Mouse (Mus musculus) cerebellum, postnatal 14 days (tissue): ENCODE data around the gene Vrk3.
"Not testable (repeated sequence)": the region's sequence is repeated elsewhere in the genome, so short reads cannot be mapped to it uniquely, and the experiment has no call there.

Experiments used
- DNase-seq, 2 experiments: peaks; one replicate each; pipeline ENCODE4 v3.0.0; 2021; ENCODE audit warnings: mixed read lengths in 2 of 2

The Vrk3 gene

GRCm38 (mm10) chr7:44748101-44749044, at the start of gene Vrk3:
Vrk3 (plus strand) TSS chr7:44748413.
- DNase-seq = peak; percentile 95

- peak; percentile 68 to 69 for DNase-seq
Measured at GRCm38 (mm10) chr7:44701921-44702320, 46.3 kb upstream of the Vrk3 start.

DNA sequence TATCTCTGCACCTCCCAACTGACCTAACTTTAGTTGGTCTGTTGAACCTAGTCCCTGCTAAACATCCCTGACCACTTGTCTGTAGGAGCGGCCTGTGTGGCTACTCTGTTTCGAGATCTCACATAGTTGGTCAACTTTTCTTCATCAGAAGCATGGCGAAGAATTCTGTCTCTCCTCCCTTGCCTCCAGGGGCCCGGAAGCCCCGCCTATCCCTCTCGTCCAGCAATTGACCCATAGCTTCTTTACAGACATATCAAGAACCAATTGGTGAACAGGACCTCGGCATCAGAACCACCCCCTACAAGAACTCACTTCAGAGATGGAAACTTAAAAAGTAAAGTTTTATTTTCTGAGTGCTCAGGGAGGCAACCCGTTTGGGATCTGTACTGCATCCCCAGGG, 45.2 kb upstream of the Vrk3 start:
- DNase-seq = no peak

DNA sequence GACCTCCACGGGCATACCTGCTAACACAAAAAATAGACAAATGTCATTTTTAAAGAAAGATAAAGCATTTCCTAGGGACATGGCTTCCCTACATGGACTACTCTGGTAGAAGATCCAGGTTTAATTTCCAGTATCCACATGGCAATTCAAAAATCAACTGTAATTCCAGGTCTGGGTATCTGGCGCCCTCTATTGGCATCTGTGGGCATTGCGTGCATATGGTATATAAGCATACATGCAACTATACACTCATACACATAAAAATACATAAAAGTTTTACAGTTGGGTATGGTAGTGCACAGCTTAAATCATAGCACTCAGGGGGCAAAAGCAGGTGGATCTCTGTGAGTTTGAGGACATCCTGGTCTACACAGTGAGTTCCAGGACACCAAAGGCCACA, 43.9 kb upstream of the Vrk3 start:
- DNase-seq = peak; percentile 69 to 78

GRCm38 (mm10) chr7:44705086-44705485, 43.1 kb upstream of the Vrk3 start:
- no peak for DNase-seq

- no peak for DNase-seq
Measured at GRCm38 (mm10) chr7:44706322-44706721, 41.9 kb upstream of the Vrk3 start.

GRCm38 (mm10) chr7:44707169-44707675, 41.0 kb upstream of the Vrk3 start:
- DNase-seq = no peak

DNA sequence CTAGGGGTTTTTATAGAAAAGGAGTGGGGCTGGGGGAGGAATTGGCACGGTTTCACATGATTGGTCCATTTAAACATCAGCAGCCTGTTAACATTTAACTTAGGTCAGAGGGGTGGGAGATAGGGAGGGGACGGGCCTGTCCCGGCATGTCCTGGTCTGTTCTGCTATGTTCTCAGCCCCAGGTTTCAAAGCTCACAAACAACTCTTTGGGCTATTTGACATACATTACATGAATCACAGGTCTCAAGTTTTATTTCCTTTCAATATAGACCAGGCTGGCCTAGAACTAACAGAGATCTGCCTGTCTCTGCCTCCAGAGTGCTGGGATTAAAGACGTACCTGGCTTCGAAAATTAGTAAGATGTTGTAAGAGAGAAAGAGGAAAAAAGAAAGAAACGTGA, 40.1 kb upstream of the Vrk3 start:
- DNase-seq = not testable (repeated sequence)

DNA sequence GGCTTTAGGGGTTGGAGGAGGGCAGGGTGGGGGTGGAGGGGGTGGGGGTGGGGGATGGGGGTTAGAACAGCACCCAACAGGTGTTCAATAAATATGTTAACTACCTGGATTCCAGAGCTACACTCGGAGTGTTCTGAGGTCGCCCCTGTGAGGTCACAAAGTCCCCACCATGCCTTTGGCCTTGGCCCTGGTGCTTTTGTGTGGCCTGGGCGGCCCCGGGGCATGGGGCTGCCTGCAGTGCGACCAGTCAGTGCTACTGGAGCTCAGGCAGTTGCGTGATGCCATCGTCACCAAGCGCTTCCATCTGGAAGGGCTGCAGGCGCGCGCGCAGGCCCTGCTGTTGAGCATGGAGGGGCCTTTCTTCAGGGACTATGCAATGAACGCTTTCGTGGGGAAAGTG, 39.6 kb upstream of the Vrk3 start, which contains the start of gene Izumo2:
TSS of gene Izumo2 (plus strand) at position 169 of the 400 bp plus-strand sequence.
- DNase-seq = no peak

GRCm38 (mm10) chr7:44709881-44710280, 38.3 kb upstream of the Vrk3 start:
- no peak for DNase-seq

- no peak for DNase-seq
Measured at GRCm38 (mm10) chr7:44722058-44722457, 26.2 kb upstream of the Vrk3 start.

GRCm38 (mm10) chr7:44724316-44724715, 23.9 kb upstream of the Vrk3 start:
- peak; percentile 23 to 46 for DNase-seq

- DNase-seq = peak; percentile 10 to 22
Measured at GRCm38 (mm10) chr7:44726343-44726742, 21.9 kb upstream of the Vrk3 start.

DNA sequence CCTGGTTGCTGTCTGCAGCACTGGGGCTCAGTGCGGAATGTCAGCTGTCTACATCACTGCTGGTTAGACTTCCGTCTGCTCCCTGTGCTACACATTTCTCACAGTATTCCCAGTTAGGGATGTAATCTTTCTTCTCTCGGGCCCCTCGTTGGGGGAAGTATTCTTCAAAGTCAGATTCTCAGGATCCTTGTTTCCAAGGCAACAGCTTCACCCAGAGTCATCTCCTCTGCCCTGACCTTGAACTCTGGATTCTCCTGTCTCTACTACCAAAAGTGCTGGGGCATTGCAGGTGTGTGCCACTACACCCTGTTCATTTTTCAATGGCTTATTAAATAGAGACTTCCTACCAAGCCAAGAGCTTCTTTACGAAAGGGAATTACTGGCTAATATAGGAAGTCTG, 21.1 kb upstream of the Vrk3 start:
- no peak for DNase-seq

- no peak for DNase-seq
Measured at GRCm38 (mm10) chr7:44728082-44728975, 19.9 kb upstream of the Vrk3 start.

- no peak for DNase-seq
Measured at GRCm38 (mm10) chr7:44733723-44734122, 14.5 kb upstream of the Vrk3 start.

DNA sequence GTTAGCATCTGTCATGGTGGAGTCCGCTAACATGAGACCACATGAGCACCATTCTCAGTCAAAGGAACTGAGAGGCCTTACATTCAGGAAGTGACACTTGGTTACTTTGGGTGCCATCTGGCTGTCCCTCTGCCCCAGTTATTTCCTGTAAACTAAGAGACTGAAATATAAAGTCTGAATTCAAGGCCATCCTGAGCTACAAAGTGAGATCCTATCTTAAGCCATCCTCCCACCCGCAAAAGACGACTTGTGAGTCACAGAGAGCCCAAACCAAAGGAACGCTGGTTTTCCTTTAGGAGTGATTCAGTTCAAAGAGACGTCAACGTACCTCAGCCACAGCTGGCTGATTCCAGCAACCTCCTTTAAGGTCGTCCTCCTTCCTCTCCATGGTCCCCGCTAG, 6.9 kb upstream of the Vrk3 start:
- no peak for DNase-seq

DNA sequence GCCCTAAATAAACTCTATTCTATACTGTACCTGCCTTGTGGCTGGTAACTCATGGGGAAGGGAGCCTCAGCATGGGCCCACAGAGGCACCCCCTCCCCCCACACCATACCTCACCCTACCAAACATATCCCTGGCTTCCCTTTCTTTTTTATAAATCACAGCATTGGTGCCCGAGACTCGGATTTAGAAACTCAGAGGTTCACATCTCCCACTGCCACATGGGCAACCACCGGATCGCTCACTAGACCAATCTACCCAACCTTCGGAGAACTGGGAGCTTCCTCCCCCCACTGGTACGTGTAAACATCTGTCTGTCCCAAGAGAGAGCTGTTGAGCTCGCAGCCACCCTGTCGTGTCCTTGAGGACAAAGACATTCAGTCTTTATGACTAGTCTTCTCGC, 3.9 kb upstream of the Vrk3 start:
- DNase-seq = no peak

- peak; percentile 81 to 84 for DNase-seq
Measured at GRCm38 (mm10) chr7:44745076-44745475, 3.1 kb upstream of the Vrk3 start.

DNA sequence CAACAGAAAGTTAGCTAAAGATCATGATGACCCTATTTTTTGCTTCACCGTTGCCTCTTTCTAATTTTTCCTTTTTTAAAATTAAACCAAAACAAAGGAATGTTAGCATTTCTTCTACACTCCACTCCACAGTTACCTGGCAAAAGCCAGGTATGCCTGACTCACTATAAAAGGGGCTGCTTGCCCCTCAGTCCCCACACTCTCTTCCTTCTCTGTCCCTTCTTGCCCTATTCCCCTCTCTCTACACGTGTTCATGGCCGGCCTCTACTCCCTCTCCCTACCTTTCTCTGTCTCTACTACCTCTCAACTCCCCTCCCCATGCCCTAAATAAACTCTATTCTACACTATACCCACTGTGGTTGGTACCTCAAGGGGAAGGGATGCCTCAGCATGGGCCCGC, 1.1 kb upstream of the Vrk3 start:
- DNase-seq = no peak

GRCm38 (mm10) chr7:44750950-44751349, 2.7 kb downstream of the Vrk3 start, which contains the start of gene Zfp473:
Zfp473 (minus strand) TSS chr7:44751050.
- not testable (repeated sequence) for DNase-seq

DNA sequence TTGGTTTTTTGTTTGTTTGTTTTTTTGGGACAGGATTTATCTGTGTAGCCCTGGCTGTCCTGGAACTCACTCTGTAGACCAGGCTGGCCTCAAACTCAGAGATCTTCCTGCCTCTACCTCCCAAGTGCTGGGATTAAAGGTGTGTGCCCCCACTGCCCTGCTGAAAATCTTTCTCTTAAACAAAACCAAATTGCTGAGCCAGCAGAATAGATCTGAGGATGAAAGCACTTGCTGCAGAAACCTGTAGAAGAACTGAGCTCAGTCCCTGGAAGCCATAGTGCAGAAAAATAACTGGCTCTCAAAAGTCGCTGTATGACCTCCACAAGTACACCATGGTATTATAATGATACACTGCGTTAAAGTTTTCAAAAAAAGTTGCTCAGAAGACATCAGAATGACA, 9.0 kb downstream of the Vrk3 start:
- no peak for DNase-seq

DNA sequence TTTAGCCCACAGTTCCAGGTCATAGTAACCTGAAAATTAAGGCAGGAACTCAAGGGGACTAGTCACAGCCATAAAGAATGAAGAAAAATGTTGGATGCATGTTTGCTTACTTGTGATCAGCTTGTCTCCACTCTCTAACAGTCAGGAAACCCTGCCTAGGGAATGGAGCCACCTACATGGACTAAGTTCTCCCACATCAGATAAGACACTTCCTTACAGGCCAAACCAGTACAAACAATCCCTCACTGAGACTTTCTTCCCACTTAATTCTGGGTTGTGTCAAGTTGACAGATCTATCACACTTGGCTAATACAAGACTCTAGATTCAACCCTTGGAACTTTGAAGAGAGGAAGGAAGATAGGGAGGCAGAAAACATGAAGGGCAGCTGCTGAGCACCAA, 12.2 kb downstream of the Vrk3 start:
- no peak for DNase-seq
